Mouse (Mus musculus) lung, adult 2 months (tissue): ENCODE measurements around the gene Arid5b.

Experiments
- CTCF ChIP-seq: fragments of 200-500 bp; IDR thresholded peaks from 2 replicates; pipeline ENCODE4 v1.5.1; 2011; ENCODE audit warnings: mild to moderate bottlenecking, low read length, control low read depth; ENCODE audit not compliant: insufficient read depth
- POLR2A ChIP-seq: fragments of 200-500 bp; IDR thresholded peaks from 2 replicates; pipeline ENCODE4 v1.6.1; 2011; ENCODE audit warnings: low read depth, mild to moderate bottlenecking, control low read depth, low read length, borderline replicate concordance; ENCODE audit errors: extremely low read depth

GRCm38 (mm10) chr10:68156646-68157245 is 121.8 kb downstream of the Arid5b start:
- TF ChIP-seq CTCF (no peak), POLR2A (no peak)
